Mouse (Mus musculus): ENCODE data around the gene Taar5. TPM values are rescaled to one million over a fixed set of nuclear protein-coding genes. Genes with fewer than 3 reads are reported as not detected.

Taar5 gene
- polyA plus RNA-seq, 1 experiment from 2014 or later = not detected

GRCm38 (mm10) chr10:23964921-23965610, 5.4 kb upstream of the Taar5 start:
- TF ChIP-seq CTCF (IDR thresholded peaks at IDR 0.05; ENCODE audit: low read depth) (no peak), EP300 (optimal IDR thresholded peaks at IDR 0.05) (no peak)
- Histone ChIP-seq H3K27me3 (ENCODE audit: control insufficient read depth, insufficient read depth, low read length) (no peaks in the 10 kb centered on the region), H3K27ac (replicated peaks) (no peak overlapping the region), H3K36me3 (ENCODE audit: control insufficient read depth, insufficient read depth, low read length) (no peaks in the 10 kb centered on the region), H3K9me3 (ENCODE audit: control insufficient read depth, low read length) (no peaks in the 10 kb centered on the region), H3K4me1 (replicated peaks; ENCODE audit: control insufficient read depth, insufficient read depth) (no peaks in the 10 kb centered on the region), H3K9ac (ENCODE audit: low read length) (no peak overlapping the region), H3K4me3 (ENCODE audit: low read depth, low read length) (no peak overlapping the region), H3K4me2 (replicated peaks; ENCODE audit: low read depth) (no peak overlapping the region)
- ATAC-seq (ENCODE audit: low FRiP score, low TSS enrichment) = no peak
- WGBS = 80% methylated on average over 6 of the region's 6 CpGs
- no peak for DNase-seq (ENCODE audit: low spot score)

GRCm38 (mm10) chr10:23971256-23971655, 750 bp downstream of the Taar5 start:
- WGBS = 83% methylated on average over 5 of the region's 5 CpGs
- no peaks in the 10 kb centered on the region for H3K9me3 ChIP-seq (ENCODE audit: control insufficient read depth, low read length)
- TF ChIP-seq CTCF (IDR thresholded peaks at IDR 0.05; ENCODE audit: low read depth) = no peak
- no peak for TF ChIP-seq EP300 (optimal IDR thresholded peaks at IDR 0.05)
- no peaks in the 10 kb centered on the region for H3K36me3 ChIP-seq (ENCODE audit: control insufficient read depth, insufficient read depth, low read length)
- H3K27me3 ChIP-seq (ENCODE audit: control insufficient read depth, insufficient read depth, low read length) = no peaks in the 10 kb centered on the region
- H3K27ac ChIP-seq (replicated peaks) = no peak overlapping the region
- H3K4me2 ChIP-seq (replicated peaks; ENCODE audit: low read depth) = no peak overlapping the region
- no peak overlapping the region for H3K4me3 ChIP-seq (ENCODE audit: low read depth, low read length)
- DNase-seq (ENCODE audit: low spot score) (no peak), ATAC-seq (ENCODE audit: low FRiP score, low TSS enrichment) (no peak)
- no peak overlapping the region for H3K9ac ChIP-seq (ENCODE audit: low read length)
- no peaks in the 10 kb centered on the region for H3K4me1 ChIP-seq (replicated peaks; ENCODE audit: control insufficient read depth, insufficient read depth)

- DNase-seq (ENCODE audit: low spot score) (no peak), ATAC-seq (ENCODE audit: low FRiP score, low TSS enrichment) (no peak)
- Histone ChIP-seq H3K27ac (replicated peaks) (no peak overlapping the region), H3K9ac (ENCODE audit: low read length) (no peak overlapping the region), H3K4me2 (replicated peaks; ENCODE audit: low read depth) (no peak overlapping the region), H3K4me3 (ENCODE audit: low read depth, low read length) (no peak overlapping the region), H3K9me3 (ENCODE audit: control insufficient read depth, low read length) (no peaks in the 10 kb centered on the region), H3K27me3 (ENCODE audit: control insufficient read depth, insufficient read depth, low read length) (no peaks in the 10 kb centered on the region), H3K4me1 (replicated peaks; ENCODE audit: control insufficient read depth, insufficient read depth) (no peaks in the 10 kb centered on the region), H3K36me3 (ENCODE audit: control insufficient read depth, insufficient read depth, low read length) (no peaks in the 10 kb centered on the region)
- WGBS = 50% methylated on average over 4 of the region's 4 CpGs
- TF ChIP-seq CTCF (IDR thresholded peaks at IDR 0.05; ENCODE audit: low read depth) (no peak), EP300 (optimal IDR thresholded peaks at IDR 0.05) (no peak)
Observed at GRCm38 (mm10) chr10:23977958-23978357, 7.5 kb downstream of the Taar5 start.

- H3K27ac ChIP-seq (replicated peaks) = no peak overlapping the region
- H3K9ac ChIP-seq (ENCODE audit: low read length) = no peak overlapping the region
- no peaks in the 10 kb centered on the region for H3K36me3 ChIP-seq (ENCODE audit: control insufficient read depth, insufficient read depth, low read length)
- WGBS = 40% methylated on average over 16 of the region's 16 CpGs
- DNase-seq (ENCODE audit: low spot score) = peak; percentile 78
- no peaks in the 10 kb centered on the region for H3K27me3 ChIP-seq (ENCODE audit: control insufficient read depth, insufficient read depth, low read length)
- peak; percentile 91 for TF ChIP-seq CTCF (IDR thresholded peaks at IDR 0.05; ENCODE audit: low read depth)
- TF ChIP-seq EP300 (optimal IDR thresholded peaks at IDR 0.05) = no peak
- H3K4me1 ChIP-seq (replicated peaks; ENCODE audit: control insufficient read depth, insufficient read depth) = no peaks in the 10 kb centered on the region
- no peak overlapping the region for H3K4me3 ChIP-seq (ENCODE audit: low read depth, low read length)
- H3K9me3 ChIP-seq (ENCODE audit: control insufficient read depth, low read length) = no peaks in the 10 kb centered on the region
- peak; percentile 83 for ATAC-seq (ENCODE audit: low FRiP score, low TSS enrichment)
- no peak overlapping the region for H3K4me2 ChIP-seq (replicated peaks; ENCODE audit: low read depth)
Observed at GRCm38 (mm10) chr10:23978901-23979705, 8.6 kb downstream of the Taar5 start.

- no peaks in the 10 kb centered on the region for H3K4me1 ChIP-seq (replicated peaks; ENCODE audit: control insufficient read depth, insufficient read depth)
- no peaks in the 10 kb centered on the region for H3K36me3 ChIP-seq (ENCODE audit: control insufficient read depth, insufficient read depth, low read length)
- H3K4me2 ChIP-seq (replicated peaks; ENCODE audit: low read depth) = no peak within 1 kb of the TSS
- no peak within 1 kb of the TSS for H3K4me3 ChIP-seq (ENCODE audit: low read depth, low read length)
- H3K9ac ChIP-seq (ENCODE audit: low read length) = no peak within 1 kb of the TSS
- ATAC-seq (ENCODE audit: low FRiP score, low TSS enrichment) = no peak
- WGBS = 69% methylated on average over 8 of the region's 8 CpGs
- DNase-seq (ENCODE audit: low spot score) = no peak
- H3K27me3 ChIP-seq (ENCODE audit: control insufficient read depth, insufficient read depth, low read length) = no peaks in the 10 kb centered on the region
- H3K9me3 ChIP-seq (ENCODE audit: control insufficient read depth, low read length) = no peaks in the 10 kb centered on the region
- H3K27ac ChIP-seq (replicated peaks) = no peak within 1 kb of the TSS
- TF ChIP-seq CTCF (IDR thresholded peaks at IDR 0.05; ENCODE audit: low read depth) (no peak), EP300 (optimal IDR thresholded peaks at IDR 0.05) (no peak)
Observed at GRCm38 (mm10) chr10:23985546-23985945, 15.0 kb downstream of the Taar5 start, which contains the start of gene Taar6. TSS of gene Taar6 (minus strand) at chr10:23985646.

GRCm38 (mm10) chr10:23986419-23986818, 15.9 kb downstream of the Taar5 start:
- Histone ChIP-seq H3K4me3 (ENCODE audit: low read depth, low read length) (no peak overlapping the region), H3K4me1 (replicated peaks; ENCODE audit: control insufficient read depth, insufficient read depth) (no peaks in the 10 kb centered on the region), H3K9me3 (ENCODE audit: control insufficient read depth, low read length) (no peaks in the 10 kb centered on the region), H3K27me3 (ENCODE audit: control insufficient read depth, insufficient read depth, low read length) (no peaks in the 10 kb centered on the region), H3K9ac (ENCODE audit: low read length) (no peak overlapping the region), H3K27ac (replicated peaks) (no peak overlapping the region), H3K36me3 (ENCODE audit: control insufficient read depth, insufficient read depth, low read length) (no peaks in the 10 kb centered on the region), H3K4me2 (replicated peaks; ENCODE audit: low read depth) (no peak overlapping the region)
- WGBS = 82% methylated on average over 5 of the region's 5 CpGs
- TF ChIP-seq CTCF (IDR thresholded peaks at IDR 0.05; ENCODE audit: low read depth) (no peak), EP300 (optimal IDR thresholded peaks at IDR 0.05) (no peak)
- DNase-seq (ENCODE audit: low spot score) (no peak), ATAC-seq (ENCODE audit: low FRiP score, low TSS enrichment) (no peak)

Measured in stomach, postnatal 0 days (tissue).